In the genomic region with DNA sequence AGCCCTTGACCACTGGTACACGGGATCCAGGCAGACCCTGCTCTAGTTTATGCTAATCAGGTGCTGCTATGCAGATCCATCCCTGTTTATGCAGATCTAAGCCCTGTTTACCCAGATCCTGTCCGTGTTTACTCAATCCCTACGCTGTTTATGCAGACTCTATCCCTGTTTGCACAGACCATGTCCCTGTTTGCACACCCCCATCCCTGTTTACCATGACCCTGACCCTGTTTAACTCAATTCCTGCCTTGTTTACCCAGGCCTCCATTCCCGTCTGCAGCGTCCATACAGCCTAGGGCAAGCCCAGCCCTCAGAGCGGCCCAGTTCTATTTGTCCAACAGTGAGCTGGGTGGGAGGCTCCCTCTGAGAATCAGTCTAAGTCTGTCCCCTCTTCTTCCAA, we compare ENCODE assay signal across 14 mouse cellular contexts. TPM values are rescaled to one million over a fixed set of nuclear protein-coding genes. Genes with fewer than 3 reads are reported as not detected.
DNase-seq lines count a peak whose midpoint lies in the region; ATAC-seq and TF ChIP-seq lines count a peak whose summit lies in the region.
"Had no signal": no experiment of that assay in that cellular context is flagged by ENCODE, and none has a peak within 500 bp of the region (broad histone marks: within the 10 kb centered on the region; RNA-seq: fewer than 3 reads in every experiment).

No protein-coding gene starts in this region.

- H3K27me3 ChIP-seq in lung, embryonic 15.5 days = no peaks in the 10 kb centered on the region
- no peaks in the 10 kb centered on the region for H3K27me3 ChIP-seq in lung, postnatal 0 days (replicated peaks; ENCODE audit: insufficient read depth, low read length)
- no peaks in the 10 kb centered on the region for H3K27me3 ChIP-seq in stomach, embryonic 15.5 days (replicated peaks)
- H3K27me3 ChIP-seq in heart, adult 2 months (ENCODE audit: control insufficient read depth, insufficient read depth, low read length) = no peaks in the 10 kb centered on the region

- intact Hi-C loops in heart, adult 2 months (cut with DNase I) = no loop called here

- TF ChIP-seq EP300 in lung, postnatal 0 days (IDR thresholded peaks at IDR 0.05) = peak; percentile 37; the same call in 1 of the 2 replicates
- TF ChIP-seq EP300 in heart, adult 2 months (IDR thresholded peaks at IDR 0.05; ENCODE audit: insufficient read depth, low read depth, low read length) = no peak

- no peak for TF ChIP-seq POLR2A in lung, adult 2 months (IDR thresholded peaks at IDR 0.05; ENCODE audit: borderline replicate concordance, extremely low read depth, low read depth, low read length)
- no peak for TF ChIP-seq POLR2A in heart, adult 2 months (IDR thresholded peaks at IDR 0.05; ENCODE audit: insufficient read depth, low read depth, low read length)

- H3K9me3 ChIP-seq in lung, embryonic 15.5 days = no peaks in the 10 kb centered on the region
- H3K9me3 ChIP-seq in lung, postnatal 0 days (ENCODE audit: low read length) = no peaks in the 10 kb centered on the region
- H3K9me3 ChIP-seq in stomach, embryonic 15.5 days = no peaks in the 10 kb centered on the region
- H3K9me3 ChIP-seq: embryonic facial prominence, embryonic 15.5 days had no signal

- peak; percentile 40 for ATAC-seq in lung, embryonic 15.5 days (ENCODE audit: borderline replicate concordance, extremely low read depth, low FRiP score, low TSS enrichment)
- ATAC-seq in lung, postnatal 0 days = peak; percentile 48
- peak; percentile 57 for ATAC-seq in stomach, embryonic 15.5 days (ENCODE audit: insufficient read depth, low FRiP score, low read depth)
- ATAC-seq: forebrain, postnatal 0 days had no signal

- H3K4me2 ChIP-seq in lung, embryonic 15.5 days = no peak overlapping the region
- no peak overlapping the region for H3K4me2 ChIP-seq in lung, postnatal 0 days (replicated peaks; ENCODE audit: low read depth, low read length)
- no peak overlapping the region for H3K4me2 ChIP-seq in stomach, embryonic 15.5 days

- H3K4me3 ChIP-seq in lung, embryonic 15.5 days = no peak overlapping the region
- H3K4me3 ChIP-seq in lung, adult 2 months (replicated peaks; ENCODE audit: extremely low read depth, low read depth, low read length) = no peak overlapping the region
- no peak overlapping the region for H3K4me3 ChIP-seq in lung, postnatal 0 days (ENCODE audit: low read depth, low read length)
- H3K4me3 ChIP-seq in stomach, embryonic 15.5 days (replicated peaks) = no peak overlapping the region
- no peak overlapping the region for H3K4me3 ChIP-seq in heart, adult 2 months
- H3K4me3 ChIP-seq: embryonic facial prominence, embryonic 15.5 days had no signal

- H3K4me1 ChIP-seq in lung, embryonic 15.5 days = peaks cover 46% of the 10 kb centered on the region
- peaks cover 6% of the 10 kb centered on the region for H3K4me1 ChIP-seq in lung, adult 2 months (ENCODE audit: control insufficient read depth, insufficient read depth, low read length)
- peaks cover 17% of the 10 kb centered on the region; the same call in 1 of the 2 replicates for H3K4me1 ChIP-seq in lung, postnatal 0 days (ENCODE audit: insufficient read depth, low read depth, low read length)
- H3K4me1 ChIP-seq in stomach, embryonic 15.5 days = peaks cover 51% of the 10 kb centered on the region
- H3K4me1 ChIP-seq in heart, adult 2 months (ENCODE audit: control insufficient read depth, insufficient read depth, low read length) = peaks cover 8% of the 10 kb centered on the region

- 25% methylated on average over 6 of the region's 6 CpGs for WGBS in lung, embryonic 15.5 days
- WGBS in lung, adult 2 months = 52% methylated on average over 6 of the region's 6 CpGs
- 29% methylated on average over 6 of the region's 6 CpGs for WGBS in lung, postnatal 0 days
- 31% methylated on average over 6 of the region's 6 CpGs for WGBS in stomach, embryonic 15.5 days
- whole genome bisulfite sequencing in heart, adult 2 months = 91% methylated on average over 6 of the region's 6 CpGs

- no peaks in the 10 kb centered on the region for H3K36me3 ChIP-seq in lung, embryonic 15.5 days
- no peaks in the 10 kb centered on the region for H3K36me3 ChIP-seq in lung, postnatal 0 days (ENCODE audit: insufficient read depth, low read length)
- H3K36me3 ChIP-seq in stomach, embryonic 15.5 days = no peaks in the 10 kb centered on the region
- H3K36me3 ChIP-seq in heart, adult 2 months (ENCODE audit: control insufficient read depth, insufficient read depth, low read length) = no peaks in the 10 kb centered on the region
- H3K36me3 ChIP-seq: embryonic facial prominence, embryonic 15.5 days had no signal

- H3K79me2 ChIP-seq in heart, adult 2 months (replicated peaks; ENCODE audit: control insufficient read depth, insufficient read depth, low read length) = no peaks in the 10 kb centered on the region

- TF ChIP-seq CTCF in lung, adult 2 months (IDR thresholded peaks at IDR 0.05; ENCODE audit: insufficient read depth, low read length) = no peak
- TF ChIP-seq CTCF in lung, postnatal 0 days (IDR thresholded peaks at IDR 0.05) = no peak
- TF ChIP-seq CTCF in heart, adult 2 months (IDR thresholded peaks at IDR 0.05) = no peak

- peak; percentile 31 for DNase-seq in embryo, embryonic 10 days (ENCODE audit: low spot score)
- no peak for DNase-seq in embryo, embryonic 11 days
- DNase-seq in lung, adult 2 months = no peak
- DNase-seq in lung, postnatal 0 days (ENCODE audit: low spot score) = no peak
- no peak for DNase-seq in cerebellum, postnatal 4 days (ENCODE audit: low spot score in 2 of 2)
- no peak for DNase-seq in heart, adult 2 months
- DNase-seq: adrenal gland, postnatal 10 days; cerebellum, postnatal 10 days; forebrain, postnatal 0 days; gastrocnemius, postnatal 36 days had no signal

- H3K9ac ChIP-seq in lung, embryonic 15.5 days = no peak overlapping the region
- no peak overlapping the region for H3K9ac ChIP-seq in lung, postnatal 0 days (replicated peaks; ENCODE audit: low read depth)
- no peak overlapping the region for H3K9ac ChIP-seq in stomach, embryonic 15.5 days
- no peak overlapping the region for H3K9ac ChIP-seq in heart, adult 2 months (ENCODE audit: low read depth, low read length)
- H3K9ac ChIP-seq: embryonic facial prominence, embryonic 15.5 days; forebrain, postnatal 0 days had no signal

- 0 out of 2 replicates have a peak overlapping the region, but pooled peaks have one; percentile 26 for H3K27ac ChIP-seq in lung, embryonic 15.5 days
- no peak overlapping the region for H3K27ac ChIP-seq in lung, postnatal 0 days (ENCODE audit: low read length)
- H3K27ac ChIP-seq in stomach, embryonic 15.5 days = peak overlapping the region; percentile 63; the same call in 1 of the 2 replicates
- no peak overlapping the region for H3K27ac ChIP-seq in heart, adult 2 months
- H3K27ac ChIP-seq: macrophage had no signal

RNA-seq across cellular contexts. Expression of a gene that starts 9.9 kb away (rescaled TPM):
- polyA plus RNA-seq in lung, embryonic 15.5 days (2015; fragmentation: Nextera tagmentation; extraction: Ambion mirVana) = 8.1 and 9.7 TPM in 2 replicates
- 36.4 and 48.9 TPM in 2 replicates for polyA plus RNA-seq in lung, adult 2 months (2012; rRNA removed)
- 18.9 and 25.0 TPM in 2 replicates for polyA plus RNA-seq in lung, postnatal 0 days (2015; fragmentation: Nextera tagmentation; extraction: Ambion mirVana)
- polyA plus RNA-seq in stomach, embryonic 15.5 days (2015; fragmentation: Nextera tagmentation; extraction: Ambion mirVana) = 18.3 and 24.0 TPM in 2 replicates
- total RNA-seq in heart, adult 2 months (2021) = 1 to 10 TPM; 8.1 to 8.3 TPM
- polyA plus RNA-seq in heart, adult 2 months (2012; rRNA removed) = 20.4 and 22.3 TPM in 2 replicates

Comparison
In these comparisons a context has a peak if more than half of its experiments do, and no peak if none do; other contexts are left out.
1. H3K27ac ChIP-seq: peak in lung, embryonic 15.5 days (single experiment) and stomach, embryonic 15.5 days (single experiment); none in lung, postnatal 0 days (single experiment) and heart, adult 2 months (single experiment).
2. Peak in every context shown above with its lines, with median percentiles within 50 percentile points of each other: ATAC-seq.